Mouse (Mus musculus) embryonic fibroblast, embryonic 13.5 days (primary cell): Measurements from ENCODE around the gene Car4.

Source experiments
- CTCF ChIP-seq: IDR thresholded peaks from 2 replicates; pipeline ENCODE4 v1.5.1; 2011; ENCODE audit warnings: mild to moderate bottlenecking, control low read depth, low read length, moderate library complexity, borderline replicate concordance; ENCODE audit not compliant: insufficient read depth
- POLR2A ChIP-seq: IDR thresholded peaks from 2 replicates; pipeline ENCODE4 v1.6.1; 2011; ENCODE audit warnings: low read depth, mild to moderate bottlenecking, control low read depth, low read length, moderate library complexity

- TF ChIP-seq POLR2A (no peak), CTCF (no peak)
These were observed at the start of gene Car4 for GRCm38 (mm10) chr11:84957591-84958270.
